Mouse (Mus musculus): ENCODE measurements around the gene Gm281. TPM values are rescaled to one million over a fixed set of nuclear protein-coding genes. Genes with fewer than 3 reads are reported as not detected.

Gene Gm281
- polyA plus RNA-seq, 1 experiment = 0.50 TPM

DNA sequence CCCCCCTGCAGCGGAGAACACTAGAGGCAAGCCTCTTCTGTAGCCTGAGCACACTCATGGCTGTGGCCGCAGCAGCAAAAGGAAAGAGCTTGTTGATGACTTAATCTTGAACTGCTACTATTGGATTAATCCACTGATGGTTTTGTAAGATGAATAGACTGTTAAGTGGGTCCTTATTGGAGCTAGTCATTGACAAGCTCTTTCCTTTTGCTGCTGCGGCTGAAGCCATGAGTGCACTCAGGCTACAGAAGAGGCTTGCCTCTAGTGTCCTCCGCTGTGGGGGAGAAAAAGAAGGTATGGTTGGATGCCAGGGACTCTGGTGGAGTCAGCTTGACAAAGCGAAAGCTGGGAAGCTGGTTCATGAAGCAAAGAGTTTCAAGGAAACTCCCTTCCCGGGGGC lies 135.9 kb downstream of the Gm281 start:
- 75% methylated on average over 6 of the region's 6 CpGs for WGBS
- Histone ChIP-seq H3K4me3 (replicated peaks; ENCODE audit: control insufficient read depth, low read depth, low read length) (no peak overlapping the region), H3K4me1 (ENCODE audit: control insufficient read depth, insufficient read depth, low read length) (no peaks in the 10 kb centered on the region), H3K27ac (ENCODE audit: control insufficient read depth, insufficient read depth, low read depth, low read length, poor library complexity) (no peak overlapping the region)
- TF ChIP-seq CTCF (IDR thresholded peaks at IDR 0.05; ENCODE audit: control insufficient read depth, insufficient read depth, low read length) (no peak), POLR2A (IDR thresholded peaks at IDR 0.05; ENCODE audit: borderline replicate concordance, control insufficient read depth, low read depth, low read length) (no peak)

DNA sequence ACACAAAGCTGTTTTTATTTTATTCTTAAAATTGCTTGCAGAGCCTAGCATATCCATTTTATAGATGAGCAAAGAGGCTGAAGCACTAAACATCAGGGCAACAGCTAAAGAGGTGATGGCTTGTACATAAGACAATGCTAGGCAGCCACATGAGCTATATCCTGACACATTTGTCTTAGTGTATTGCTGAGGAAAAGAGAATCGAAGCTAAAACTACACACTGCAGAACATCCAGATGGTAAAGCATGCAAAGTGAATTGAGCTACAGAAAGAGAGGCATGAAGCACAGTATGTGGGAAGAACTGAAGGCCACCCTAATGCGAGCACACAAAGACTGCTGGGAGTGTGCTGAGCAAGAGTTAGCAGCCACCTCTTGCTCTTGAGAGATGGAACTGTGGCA lies 143.1 kb downstream of the Gm281 start:
- H3K27ac ChIP-seq (ENCODE audit: control insufficient read depth, insufficient read depth, low read depth, low read length, poor library complexity) = no peak overlapping the region
- no peak overlapping the region for H3K4me3 ChIP-seq (replicated peaks; ENCODE audit: control insufficient read depth, low read depth, low read length)
- TF ChIP-seq CTCF (IDR thresholded peaks at IDR 0.05; ENCODE audit: control insufficient read depth, insufficient read depth, low read length) (no peak), POLR2A (IDR thresholded peaks at IDR 0.05; ENCODE audit: borderline replicate concordance, control insufficient read depth, low read depth, low read length) (no peak)
- H3K4me1 ChIP-seq (ENCODE audit: control insufficient read depth, insufficient read depth, low read length) = no peaks in the 10 kb centered on the region
- WGBS = 58% methylated on average over 2 of the region's 2 CpGs

DNA sequence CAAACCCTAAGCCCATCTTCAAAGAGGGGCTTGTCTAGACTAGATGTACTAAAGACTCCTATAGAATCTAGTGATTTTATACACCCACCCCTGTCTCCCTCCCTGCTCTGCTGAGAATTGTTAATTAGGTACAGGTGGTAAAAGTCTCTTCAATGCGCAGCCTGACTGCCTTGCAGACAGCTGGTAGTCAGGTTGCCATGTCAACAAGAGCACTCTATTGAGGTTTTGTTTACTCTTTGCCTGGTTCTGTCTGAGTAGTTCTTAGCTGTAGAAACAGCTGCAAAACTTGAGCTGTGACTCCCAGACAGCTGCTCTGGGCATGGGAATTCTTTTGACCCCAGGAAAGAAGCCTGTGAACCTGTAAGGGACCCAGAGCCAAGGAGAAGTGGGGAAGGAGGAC lies 143.6 kb downstream of the Gm281 start:
- no peak overlapping the region for H3K4me3 ChIP-seq (replicated peaks; ENCODE audit: control insufficient read depth, low read depth, low read length)
- 27% methylated on average over 1 of the region's 1 CpGs for WGBS

More for the DNA sequence above, 143.6 kb downstream of the Gm281 start:
- H3K27ac ChIP-seq (ENCODE audit: control insufficient read depth, insufficient read depth, low read depth, low read length, poor library complexity) = no peak overlapping the region
- no peak for TF ChIP-seq POLR2A (IDR thresholded peaks at IDR 0.05; ENCODE audit: borderline replicate concordance, control insufficient read depth, low read depth, low read length)
- TF ChIP-seq CTCF (IDR thresholded peaks at IDR 0.05; ENCODE audit: control insufficient read depth, insufficient read depth, low read length) = no peak
- no peaks in the 10 kb centered on the region for H3K4me1 ChIP-seq (ENCODE audit: control insufficient read depth, insufficient read depth, low read length)

Other genes with a start within 250 kb of the Gm281 start
- not detected in 2 replicates for gene Sntn, start 243.6 kb downstream of the Gm281 start, polyA plus RNA-seq (2011; ENCODE audit: insufficient read depth, insufficient read length, low replicate concordance, missing spikeins)
- 6.7 and 22.4 TPM in 2 replicates for gene Atxn7, start 47.0 kb upstream of the Gm281 start, polyA plus RNA-seq (2011; ENCODE audit: insufficient read depth, insufficient read length, low replicate concordance, missing spikeins)
- gene Thoc7, start 47.4 kb upstream of the Gm281 start, polyA plus RNA-seq (2011; ENCODE audit: insufficient read depth, insufficient read length, low replicate concordance, missing spikeins) = 63.9 and 71.1 TPM in 2 replicates
- gene Psmd6, start 206.5 kb upstream of the Gm281 start, polyA plus RNA-seq (2011; ENCODE audit: insufficient read depth, insufficient read length, low replicate concordance, missing spikeins) = 39.5 and 74.7 TPM in 2 replicates

All from bone marrow, adult 2 months (tissue).